Mouse (Mus musculus) liver, embryonic 14.5 days (tissue): Measurements from ENCODE around the gene Krt73.

Source experiments
- CTCF ChIP-seq: IDR thresholded peaks from 2 replicates; pipeline ENCODE4 v1.5.1; 2016; ENCODE audit warnings: antibody characterized with exemption, low read depth, control low read depth
- EP300 ChIP-seq: IDR thresholded peaks from 2 replicates; pipeline ENCODE4 v1.6.1; 2016; ENCODE audit warnings: antibody characterized with exemption, low read depth

GRCm38 (mm10) chr15:101834784-101835328 lies 32.7 kb upstream of the Krt73 start:
- TF ChIP-seq CTCF (peak; percentile 22), EP300 (no peak)
